Mouse (Mus musculus): ENCODE results near the gene Gins1.
"Not testable (repeated sequence)": the region's sequence is repeated elsewhere in the genome, so short reads cannot be mapped to it uniquely, and the experiment has no call there.

Gins1 gene

DNA sequence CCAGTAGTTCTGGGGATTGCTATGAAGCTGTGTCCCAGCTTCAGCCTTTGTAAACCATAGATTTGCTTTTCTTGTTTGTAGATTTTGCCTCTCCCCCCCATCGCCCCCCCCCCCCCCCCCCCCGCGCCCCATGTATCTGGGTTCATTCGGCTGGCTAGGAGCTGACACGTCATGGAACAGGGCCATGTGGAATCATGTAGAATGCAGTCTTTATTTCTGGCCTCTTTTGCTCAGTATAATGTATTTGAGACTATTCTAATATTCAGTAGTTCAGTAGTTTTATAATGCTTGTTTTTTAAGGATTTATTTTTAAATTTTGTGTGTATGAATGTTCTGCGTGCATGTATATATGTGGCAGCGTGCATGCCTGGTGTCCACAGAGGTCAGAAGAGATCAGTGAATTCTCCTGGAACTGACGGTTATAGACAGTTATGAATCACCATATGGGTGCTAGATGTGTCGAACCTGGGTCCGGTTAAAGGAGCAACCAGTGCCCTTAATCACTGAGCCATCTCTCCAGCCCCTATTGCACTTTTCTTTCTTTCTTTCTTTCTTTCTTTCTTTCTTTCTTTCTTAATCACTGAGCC, 5.2 kb downstream of the Gins1 start:
- DNase-seq (ENCODE audit: low spot score in 2 of 2): no peak

DNA sequence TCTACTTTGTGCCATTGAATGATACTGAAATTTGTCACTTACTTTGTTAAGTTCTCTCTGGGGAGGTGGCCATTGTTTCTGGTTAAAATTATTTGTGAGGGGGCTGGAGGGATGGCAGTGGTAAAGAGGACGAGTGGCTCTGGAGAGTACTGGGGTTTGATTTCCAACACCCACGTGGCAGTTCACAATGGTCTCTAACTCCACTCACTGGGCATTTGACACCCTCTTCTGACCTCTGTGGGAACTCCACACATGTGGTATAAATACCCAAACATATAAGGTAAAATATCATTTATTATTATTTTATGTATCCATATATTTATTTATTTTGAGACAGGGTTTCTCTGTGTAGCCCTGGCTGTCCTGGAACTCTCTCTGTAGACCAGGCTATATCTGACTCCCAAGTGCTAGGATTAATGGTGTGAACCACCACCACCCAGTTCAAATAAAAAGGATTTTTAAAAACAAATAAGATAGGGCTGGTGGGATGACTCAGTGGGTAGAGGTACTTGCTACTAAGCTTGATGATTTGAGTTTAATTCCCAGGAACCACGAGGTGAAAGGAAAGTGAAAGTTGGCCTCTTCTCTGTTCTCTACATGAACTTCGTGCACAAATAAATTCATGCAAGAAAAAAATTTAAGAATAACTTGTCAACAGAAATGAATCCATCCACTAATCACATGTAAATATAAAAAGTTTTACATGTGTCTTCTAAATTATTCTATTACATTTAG, 9.7 kb downstream of the Gins1 start:
- DNase-seq (ENCODE audit: low spot score in 2 of 2): no peak

DNA sequence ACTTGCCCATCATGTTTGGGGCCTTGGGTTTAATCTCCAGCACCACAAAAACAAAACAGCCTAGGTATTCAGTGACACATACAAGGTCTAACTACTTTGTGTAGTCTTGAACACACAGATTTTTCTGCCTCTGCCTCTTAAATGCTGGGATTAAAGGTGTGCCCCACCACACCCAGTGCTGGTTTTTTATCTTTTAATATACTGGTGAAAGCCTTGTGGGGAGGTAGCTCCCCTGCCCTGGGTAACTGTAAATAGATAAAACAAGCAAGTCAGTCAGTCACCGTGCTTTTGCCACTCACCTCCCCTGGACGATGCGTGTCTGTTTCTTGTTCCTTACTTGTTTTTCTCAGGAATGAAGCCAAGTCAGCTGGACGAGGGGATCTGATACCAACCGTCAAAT, 10.6 kb downstream of the Gins1 start:
- no peak for DNase-seq (ENCODE audit: low spot score in 2 of 2)

DNA sequence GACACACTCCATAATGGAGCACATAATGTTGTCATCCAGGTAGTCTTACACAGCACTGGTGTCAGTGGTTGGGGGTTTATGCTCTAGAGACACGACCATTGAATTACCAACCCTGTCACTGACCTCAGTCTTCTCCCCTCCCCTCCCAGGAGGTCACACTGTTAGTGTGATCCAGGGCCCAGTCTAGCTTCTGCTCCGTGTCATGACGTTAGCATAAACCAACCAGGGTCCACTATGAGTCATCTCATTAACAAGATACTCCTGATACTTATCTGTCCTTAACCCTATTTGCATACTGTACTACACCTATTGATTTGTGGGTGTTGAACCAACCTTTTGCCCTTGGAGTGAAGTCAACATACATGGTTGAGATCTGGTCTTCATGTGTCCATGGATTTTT, 13.5 kb downstream of the Gins1 start:
- no peak for DNase-seq (ENCODE audit: low spot score in 2 of 2)

DNA sequence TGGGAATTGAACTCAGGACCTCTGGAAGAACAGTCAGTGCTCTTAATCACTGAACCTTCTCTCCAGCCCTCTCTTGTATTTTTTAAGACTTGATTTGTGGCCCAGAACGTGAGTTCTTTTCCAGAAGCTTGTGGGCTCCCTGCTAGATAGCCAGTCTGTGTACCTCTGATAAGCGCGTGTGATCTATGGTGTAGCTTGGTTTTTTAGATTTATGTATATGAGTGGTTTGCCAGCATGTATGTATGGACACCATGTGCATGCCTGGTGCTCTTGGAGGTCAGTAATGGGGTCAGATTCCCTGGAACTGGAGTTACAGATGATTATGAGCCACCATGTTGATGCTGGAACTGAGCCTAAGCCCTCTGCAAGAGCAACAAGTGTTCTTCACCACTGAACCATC, 15.3 kb downstream of the Gins1 start:
- DNase-seq (ENCODE audit: low spot score in 2 of 2): no peak

DNA sequence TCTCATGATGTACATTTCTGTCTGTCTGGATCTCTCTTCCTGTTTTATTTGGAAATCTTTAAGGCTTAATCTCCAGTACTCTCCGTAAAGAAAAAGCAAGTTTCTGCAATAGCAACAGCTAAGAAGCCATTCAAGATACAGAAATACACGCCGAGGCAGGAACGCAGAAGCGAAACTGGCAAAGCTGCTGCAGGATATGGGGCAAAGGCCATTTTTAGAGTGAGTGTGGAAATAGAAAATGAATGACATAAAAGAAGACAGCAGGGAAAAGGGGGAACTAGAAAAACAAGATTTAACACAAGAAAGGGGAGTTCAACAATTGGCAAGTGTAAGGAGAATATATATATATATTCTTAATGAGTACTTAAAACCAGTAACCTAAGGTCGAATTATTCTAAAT, 16.5 kb downstream of the Gins1 start:
- no peak for DNase-seq (ENCODE audit: low spot score in 2 of 2)

DNA sequence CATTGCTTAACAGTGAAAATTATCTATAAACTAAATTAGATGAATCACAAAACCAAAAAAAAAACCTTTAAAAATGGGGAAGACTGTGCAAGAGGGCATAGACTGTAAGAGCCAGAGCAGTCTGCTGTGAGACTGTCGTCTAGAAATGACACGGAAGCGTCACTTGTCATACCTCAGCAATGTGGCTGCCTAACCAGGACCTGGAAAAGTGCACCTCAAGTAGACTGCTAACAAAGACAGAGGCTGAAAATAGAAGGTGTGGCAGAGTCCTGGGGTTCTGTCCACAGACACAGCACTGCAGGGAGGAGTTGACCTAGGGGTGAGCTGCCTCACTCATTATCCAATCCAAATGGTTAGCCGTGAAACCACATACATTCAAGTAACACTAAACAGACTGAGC, 17.0 kb downstream of the Gins1 start:
- DNase-seq (ENCODE audit: low spot score in 2 of 2): no peak

DNA sequence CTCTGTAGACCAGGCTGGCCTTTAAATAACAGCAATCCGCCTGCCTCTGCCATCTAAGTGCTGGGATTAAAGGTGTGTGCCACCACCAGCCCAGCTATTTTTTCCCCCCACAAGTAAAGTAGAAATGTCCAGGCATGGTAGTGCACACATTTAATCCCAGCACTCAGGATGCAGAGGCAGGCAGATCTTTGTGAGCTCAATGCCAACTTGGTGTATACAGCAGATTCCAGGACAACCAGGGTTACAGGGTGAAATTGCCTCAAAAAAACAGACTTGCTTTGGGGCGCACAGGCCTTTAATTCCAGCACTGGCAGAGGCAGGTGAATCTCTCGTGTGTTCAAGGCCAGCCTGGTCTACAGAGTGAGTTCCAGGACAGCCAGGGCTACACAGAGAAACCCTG, 17.8 kb downstream of the Gins1 start:
- DNase-seq (ENCODE audit: low spot score in 2 of 2): no peak

DNA sequence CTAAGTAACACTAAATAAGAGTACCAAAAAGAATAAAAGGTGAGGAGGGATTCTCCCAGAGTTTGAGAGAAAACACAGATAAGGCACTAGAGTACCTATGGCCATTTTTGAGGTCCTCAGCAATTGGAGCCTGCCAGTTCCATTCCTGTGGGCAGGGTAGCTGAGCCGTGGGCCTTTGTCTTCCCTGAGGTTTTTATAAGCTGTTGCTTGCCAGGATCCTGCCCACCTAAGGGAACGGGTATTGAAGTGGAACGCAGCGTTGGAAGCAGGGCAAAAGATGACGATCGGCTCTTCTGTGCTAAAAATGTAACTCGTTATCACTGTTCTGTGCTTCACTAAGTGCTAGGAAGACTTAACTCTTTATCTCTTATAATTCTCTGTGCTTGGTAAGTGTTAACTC, 18.3 kb downstream of the Gins1 start:
- no peak for DNase-seq (ENCODE audit: low spot score in 2 of 2)

DNA sequence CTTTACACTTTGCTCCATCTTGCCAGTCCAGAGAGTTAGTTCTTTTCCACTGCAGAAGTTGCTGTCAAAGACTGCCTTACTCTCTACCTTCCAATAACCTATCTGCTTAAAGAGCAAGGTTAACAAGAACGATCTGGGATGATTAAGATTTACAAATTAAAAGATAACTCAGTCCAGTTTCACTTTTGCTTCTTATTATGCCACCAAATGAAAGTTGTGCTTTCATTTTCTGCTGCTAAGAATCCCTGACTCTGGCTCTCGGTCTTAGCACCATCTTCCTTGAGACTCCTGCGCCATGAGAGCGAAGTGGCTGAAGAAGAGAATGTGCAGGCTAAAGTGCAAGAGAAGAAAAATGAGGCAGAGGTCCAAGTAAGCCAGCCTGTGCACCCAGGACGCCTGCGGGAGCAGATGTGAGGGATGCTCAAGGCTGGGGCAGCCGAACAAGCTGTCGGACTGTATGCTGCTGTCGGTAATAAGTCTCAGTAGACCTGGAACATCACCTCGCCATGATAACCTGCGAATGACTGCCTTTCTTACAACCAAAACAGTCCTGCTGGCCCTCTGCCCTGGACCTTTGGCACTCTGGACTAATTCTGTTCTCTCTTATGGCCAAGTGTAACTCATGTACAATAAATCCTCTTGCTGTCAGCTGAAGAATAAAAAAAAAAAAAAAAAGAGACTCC, 22.0 kb downstream of the Gins1 start:
- no peak for DNase-seq (ENCODE audit: low spot score in 2 of 2)

DNA sequence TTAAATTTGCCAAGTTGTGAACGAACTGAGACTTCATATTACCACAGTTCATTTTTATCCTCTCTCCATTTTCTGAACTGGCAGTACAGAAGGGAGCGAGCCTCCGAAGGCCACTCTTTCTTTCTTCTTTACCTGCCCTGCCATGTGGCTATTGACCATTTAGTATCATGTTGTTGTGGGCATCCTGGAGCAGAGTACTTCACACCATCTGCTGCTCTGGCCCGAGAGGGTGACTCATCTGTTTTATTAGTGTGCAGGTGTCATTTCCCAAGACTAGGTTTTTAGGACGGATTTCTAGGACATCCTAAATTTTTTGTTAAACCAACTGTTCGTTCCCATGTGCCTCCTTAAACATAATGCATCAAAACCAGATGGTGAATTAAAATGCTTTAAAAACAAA, 24.0 kb downstream of the Gins1 start:
- no peak for DNase-seq (ENCODE audit: low spot score in 2 of 2)

DNA sequence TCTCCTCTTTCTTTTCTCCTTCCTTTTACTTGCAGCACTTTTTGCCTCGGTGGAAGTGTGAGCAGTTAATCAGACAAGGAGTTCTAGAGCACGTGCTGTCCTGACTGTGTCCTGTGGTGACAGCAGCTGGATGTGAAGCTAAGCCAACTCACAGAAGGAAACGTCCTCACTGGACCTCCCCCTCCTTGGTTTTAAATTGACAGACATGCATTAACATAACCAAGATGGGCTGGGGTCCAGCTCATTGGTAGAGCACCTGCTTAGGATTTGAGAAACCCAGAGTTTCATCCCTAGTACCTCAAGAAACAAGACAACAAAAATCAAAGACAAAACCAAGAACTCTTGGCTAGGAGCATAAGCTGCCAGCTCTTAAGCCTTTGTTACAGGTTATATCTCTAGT, 25.6 kb downstream of the Gins1 start:
- DNase-seq (ENCODE audit: low spot score in 2 of 2): no peak

DNA sequence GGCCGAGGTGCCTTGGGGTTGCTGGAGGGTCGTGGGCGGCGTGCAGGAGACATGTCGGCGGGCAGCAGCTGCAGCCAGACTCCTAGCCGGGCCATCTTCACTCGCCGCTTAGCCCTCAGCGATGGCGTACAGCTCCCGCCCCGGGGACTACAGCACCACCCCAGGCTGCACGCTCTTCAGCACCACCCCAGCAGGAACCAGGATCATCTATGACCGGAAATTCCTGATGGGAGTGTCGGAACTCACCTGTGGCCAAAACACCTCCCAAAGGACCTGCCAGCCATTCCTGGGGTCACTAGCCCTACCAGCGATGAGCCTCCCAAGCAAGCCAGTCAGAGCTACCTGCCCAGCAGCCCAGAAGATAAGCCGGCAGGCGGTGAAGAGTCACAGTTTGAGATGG, 28.3 kb downstream of the Gins1 start:
- no peak for DNase-seq (ENCODE audit: low spot score in 2 of 2)

DNA sequence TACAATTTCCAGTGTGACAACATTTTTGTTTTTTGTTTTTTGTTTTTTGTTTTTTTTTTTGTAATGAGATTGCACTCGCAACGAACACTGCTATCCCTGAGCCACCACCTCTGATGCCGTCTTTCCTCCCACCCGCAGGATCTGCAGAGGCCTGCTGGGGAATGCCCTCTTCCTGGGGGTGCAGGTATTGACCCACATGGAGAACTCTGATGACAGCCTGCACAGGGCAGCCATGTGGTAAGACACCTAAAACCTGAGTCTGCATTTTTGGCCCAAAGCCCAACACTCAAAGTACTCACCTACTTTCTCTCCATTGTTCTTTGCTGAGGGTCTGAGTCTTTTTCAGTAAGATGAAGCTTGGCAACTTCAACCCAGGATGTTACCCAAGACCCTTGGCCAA, 29.5 kb downstream of the Gins1 start:
- no peak for DNase-seq (ENCODE audit: low spot score in 2 of 2)

DNA sequence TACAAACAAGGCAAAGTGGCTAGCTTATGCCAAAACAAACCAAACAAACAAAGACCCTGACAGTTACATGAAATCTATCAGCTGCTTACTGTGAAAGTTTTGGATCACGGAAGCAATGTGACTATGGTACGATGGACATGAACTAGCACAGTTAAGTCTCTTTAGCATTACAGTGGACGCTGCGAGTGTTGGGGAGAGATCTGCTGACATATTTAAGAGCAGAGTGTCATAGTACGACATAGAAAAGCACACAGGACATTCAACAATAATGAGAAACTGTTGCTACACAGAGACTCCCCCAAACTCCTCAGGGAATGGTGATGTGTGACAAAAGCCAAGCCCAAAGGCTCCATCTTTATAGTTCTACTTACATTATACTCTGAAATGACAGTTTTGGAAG, 38.8 kb downstream of the Gins1 start:
- no peak for DNase-seq (ENCODE audit: low spot score in 2 of 2)

DNA sequence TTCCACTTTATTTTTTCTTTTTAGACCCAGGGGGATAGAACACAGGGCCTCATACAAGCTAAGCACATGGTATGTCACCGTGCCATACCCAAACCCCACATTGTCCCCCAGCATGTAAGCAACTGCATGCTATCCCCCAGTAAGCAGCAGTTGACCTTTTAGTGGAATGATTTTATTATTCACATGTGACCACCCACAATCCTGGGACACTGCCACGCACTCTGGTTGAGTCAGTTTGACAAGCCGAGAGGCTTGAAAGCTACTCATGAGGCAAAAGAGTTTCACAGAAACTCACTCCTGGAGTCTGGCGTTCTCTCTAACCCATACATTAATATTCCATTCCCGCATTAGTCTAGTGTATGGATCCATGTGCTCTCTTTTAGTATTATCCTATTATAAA, 42.1 kb downstream of the Gins1 start:
- not testable (repeated sequence) for DNase-seq (ENCODE audit: low spot score in 2 of 2)

DNA sequence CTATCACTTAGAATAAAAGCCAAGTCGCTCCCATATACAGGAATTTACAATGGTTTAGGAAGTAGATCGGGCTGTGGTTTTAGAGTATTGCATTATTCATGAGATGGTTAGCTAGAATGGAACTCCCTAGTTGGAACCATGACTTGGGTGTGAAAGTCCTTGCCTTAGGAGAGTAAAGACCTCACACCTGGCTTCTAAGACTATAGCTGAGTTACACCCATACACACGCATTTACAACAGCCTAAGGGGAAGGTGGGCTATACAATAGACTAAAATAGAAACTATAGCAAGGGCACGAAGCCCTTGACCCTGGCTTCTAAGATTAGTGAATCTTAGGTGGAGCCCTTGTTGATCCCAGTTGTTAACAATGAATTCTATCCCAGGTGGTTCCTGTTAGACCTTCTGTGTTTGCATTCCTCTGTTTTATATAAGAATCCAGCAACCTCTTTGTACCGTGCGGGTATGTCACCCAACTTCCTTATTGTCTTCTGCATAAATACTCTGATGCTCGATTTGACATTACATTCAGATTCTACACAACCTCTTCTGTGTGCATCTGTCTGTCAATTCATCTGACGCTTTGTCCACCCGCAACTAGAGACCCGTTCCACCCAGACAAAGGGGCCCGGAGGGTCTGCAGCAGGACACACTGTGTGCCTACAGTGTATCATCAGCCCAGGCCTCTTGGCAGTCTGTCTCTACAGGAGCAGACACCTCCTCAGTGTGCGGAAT, 42.8 kb downstream of the Gins1 start:
- DNase-seq (ENCODE audit: low spot score in 2 of 2): not testable (repeated sequence)

DNA sequence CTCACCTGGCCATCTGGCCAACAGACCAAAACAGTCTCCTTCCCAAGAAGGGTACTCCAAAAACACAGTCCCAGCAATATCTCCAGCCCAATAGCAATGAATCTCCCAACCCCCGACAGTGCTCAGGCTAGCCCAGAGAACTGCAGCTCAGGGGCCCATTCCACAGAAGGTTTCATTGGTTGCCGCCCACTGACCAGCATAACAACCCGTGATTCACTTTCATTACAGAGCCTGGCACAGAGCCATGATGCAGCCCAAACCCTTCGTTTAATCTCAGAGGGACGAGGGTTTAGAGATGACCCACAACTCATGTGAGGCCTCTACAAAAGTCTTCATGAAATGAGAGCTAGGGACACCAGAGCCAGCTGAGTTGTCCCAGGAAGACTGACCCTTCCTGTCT, 43.6 kb downstream of the Gins1 start:
- no peak for DNase-seq (ENCODE audit: low spot score in 2 of 2)

DNA sequence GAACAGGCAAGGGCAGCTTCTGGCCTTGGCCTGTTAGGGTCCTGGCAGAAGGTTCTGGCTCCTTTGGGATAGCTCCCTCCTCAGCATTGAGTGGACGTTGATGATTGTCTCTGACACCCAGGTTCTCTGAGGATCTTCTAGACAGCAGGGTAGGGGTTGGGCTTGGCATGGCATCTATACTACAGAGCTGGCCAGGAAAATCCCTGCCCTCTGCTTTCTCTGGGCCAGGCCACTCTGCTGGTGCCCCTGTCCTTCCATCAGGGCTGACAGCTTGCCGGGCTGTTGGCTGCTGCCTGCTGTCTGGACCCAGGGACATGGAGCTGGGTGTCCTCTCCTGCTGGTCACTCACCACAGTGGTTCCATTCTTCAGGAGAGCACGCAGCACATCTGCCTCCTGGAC, 44.5 kb downstream of the Gins1 start:
- no peak for DNase-seq (ENCODE audit: low spot score in 2 of 2)

DNA sequence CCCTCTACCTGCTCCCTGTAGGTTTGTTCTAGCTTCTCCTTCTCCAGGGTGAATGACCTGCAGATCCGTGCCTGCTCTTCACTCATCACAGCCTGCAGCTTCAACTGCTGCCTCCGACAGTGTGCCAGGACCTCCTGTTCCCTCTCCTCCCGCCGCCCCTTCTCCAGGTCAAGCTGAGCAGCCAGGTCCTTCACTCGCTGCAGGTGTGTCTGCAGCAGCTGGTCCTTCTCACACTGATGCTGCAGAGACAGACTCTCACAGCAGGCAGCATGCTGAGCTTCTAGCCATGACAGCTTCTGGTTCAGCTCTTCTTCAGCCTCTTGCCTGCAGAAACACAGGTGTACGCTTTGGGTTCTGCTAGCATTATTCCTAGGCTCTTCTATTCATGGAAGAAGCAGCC, 44.9 kb downstream of the Gins1 start:
- DNase-seq (ENCODE audit: low spot score in 2 of 2): no peak

DNA sequence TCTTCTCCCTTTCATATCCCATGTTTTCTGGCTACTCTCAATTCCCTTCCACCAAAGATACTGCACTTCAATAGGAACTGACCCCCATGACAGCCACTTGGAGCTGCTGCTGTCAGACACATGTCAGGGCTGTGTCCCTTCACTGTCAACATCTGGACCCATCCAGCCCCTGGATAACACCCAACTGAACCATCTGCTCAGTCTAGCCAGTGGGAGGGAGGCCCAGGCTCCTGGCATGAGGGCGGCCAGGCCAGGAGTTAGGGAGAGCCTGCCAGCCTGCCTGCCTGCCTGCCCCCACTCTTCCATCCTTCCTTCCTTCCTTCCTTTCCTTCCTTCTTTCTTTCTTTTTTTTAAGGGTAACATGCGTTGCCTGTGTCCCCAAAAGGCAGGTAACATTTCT, 46.0 kb downstream of the Gins1 start:
- no peak for DNase-seq (ENCODE audit: low spot score in 2 of 2)

DNA sequence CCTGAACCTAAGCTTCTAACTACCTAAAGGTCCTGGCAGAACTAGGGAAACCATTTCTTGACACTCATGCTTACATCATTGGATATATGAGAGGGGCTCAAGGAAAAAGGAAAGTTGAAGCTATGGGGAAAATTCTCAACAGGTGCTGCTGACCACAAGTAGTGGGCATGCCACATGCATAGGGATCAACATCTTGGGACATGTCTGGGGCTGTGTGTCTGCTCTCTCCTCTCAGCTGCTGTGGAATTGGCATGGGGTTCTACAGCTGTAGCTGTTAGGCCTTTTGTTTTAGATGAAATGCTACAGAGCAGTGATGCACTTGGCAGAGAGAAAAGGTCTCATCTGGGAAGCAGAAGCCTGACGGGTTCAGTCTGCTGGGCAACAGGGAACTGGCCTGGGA, 50.7 kb downstream of the Gins1 start:
- DNase-seq (ENCODE audit: low spot score in 2 of 2): no peak

DNA sequence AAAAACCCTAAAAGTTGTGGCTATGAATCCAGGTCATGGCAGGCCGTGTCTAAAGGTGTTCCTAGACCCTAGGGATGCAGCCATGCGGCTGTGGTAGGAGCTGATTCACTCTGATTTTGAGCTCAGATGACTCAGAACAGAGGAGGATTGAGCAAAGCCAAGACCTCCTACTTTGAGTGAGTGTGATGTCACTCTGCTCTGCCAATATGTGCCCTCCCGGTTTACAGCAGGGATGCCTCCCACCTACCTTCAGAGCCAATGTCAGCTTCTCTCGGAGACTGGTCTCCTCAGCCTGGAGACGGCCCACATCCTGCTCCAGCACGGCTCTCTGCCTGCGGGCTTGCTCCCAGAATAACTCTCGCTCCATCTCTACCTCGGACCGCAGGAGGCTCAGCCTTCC, 54.3 kb downstream of the Gins1 start:
- no peak for DNase-seq (ENCODE audit: low spot score in 2 of 2)
